In the genomic region with DNA sequence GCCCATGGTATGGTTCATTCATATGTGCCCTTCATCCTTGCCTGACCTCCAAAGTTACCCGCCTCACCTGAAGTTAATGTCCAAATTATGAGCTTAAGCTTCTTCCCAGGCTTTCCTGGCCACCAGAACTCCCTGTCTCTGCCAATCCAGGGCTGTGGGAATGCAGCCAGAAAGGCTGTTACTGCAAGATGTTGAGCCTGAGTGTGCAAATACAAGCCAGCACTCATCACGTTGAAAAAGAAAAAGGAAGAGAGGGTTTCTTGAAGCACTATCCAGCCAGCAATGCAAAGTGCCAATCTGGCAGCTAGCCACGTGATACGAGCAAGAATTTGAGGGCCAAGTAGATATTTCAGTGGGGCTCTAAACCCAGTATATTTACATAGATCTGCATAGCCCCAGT, we compare ENCODE assay signal across 9 mouse cellular contexts.
DNase-seq lines count a peak whose midpoint lies in the region; ATAC-seq lines count a peak whose summit lies in the region.
"Had no signal": no experiment of that assay in that cellular context is flagged by ENCODE, and none has a peak within 500 bp of the region (broad histone marks: within the 10 kb centered on the region; RNA-seq: fewer than 3 reads in every experiment).

No protein-coding gene starts in this region.

- peak; percentile 34 to 64 for DNase-seq in cerebellum, postnatal 25 days
- DNase-seq in left cerebral cortex, adult 18-20 months (ENCODE audit: low spot score in 2 of 2): peak; percentile 3 to 28
- DNase-seq in left cerebral cortex, adult 11 months (ENCODE audit: low spot score): no peak
- DNase-seq in left cerebral cortex, postnatal 25 days (ENCODE audit: low spot score in 2 of 2): peak; percentile 35 to 55
- peak; percentile 13 for DNase-seq in right cerebral cortex, postnatal 25 days
- no peak for DNase-seq in urinary bladder, postnatal 25 days (ENCODE audit: low spot score)
- DNase-seq in T-cell, adult 2 months (ENCODE audit: low spot score): no peak
- DNase-seq: kidney, postnatal 14 days had no signal

- no peak for ATAC-seq in cerebellum, adult (ENCODE audit: insufficient number of reproducible peaks, low FRiP score, low TSS enrichment)

- intact Hi-C loops in left cerebral cortex, postnatal 25 days (cut with DNase I): no loop called here

Comparison
In these comparisons a context has a peak if more than half of its experiments do, and no peak if none do; other contexts are left out.
1. DNase-seq: peak in cerebellum, postnatal 25 days (2 of 2), left cerebral cortex, adult 18-20 months (2 of 2), left cerebral cortex, postnatal 25 days (2 of 2) and right cerebral cortex, postnatal 25 days (single experiment); none in left cerebral cortex, adult 11 months (single experiment), urinary bladder, postnatal 25 days (single experiment) and T-cell, adult 2 months (single experiment).